Mouse (Mus musculus): ENCODE results near the gene Pdk1. TPM values are rescaled to one million over a fixed set of nuclear protein-coding genes. Genes with fewer than 3 reads are reported as not detected.
A peak's percentile ranks its signal among the peaks of the same experiment; 100 is the strongest.
"Not testable (repeated sequence)": the region's sequence is repeated elsewhere in the genome, so short reads cannot be mapped to it uniquely, and the experiment has no call there.

Pdk1 gene
- polyA plus RNA-seq, 1 experiment from 2014 or later: 14.3 TPM

- Histone ChIP-seq H3K27ac (ENCODE audit: low read depth, low read length) (no peak overlapping the region), H3K27me3 (replicated peaks; ENCODE audit: control insufficient read depth, insufficient read depth, low read length) (no peaks in the 10 kb centered on the region), H3K4me1 (replicated peaks; ENCODE audit: control insufficient read depth, insufficient read depth, low read length) (no peaks in the 10 kb centered on the region), H3K4me2 (replicated peaks; ENCODE audit: low read depth) (no peak overlapping the region), H3K9me3 (ENCODE audit: control insufficient read depth) (no peaks in the 10 kb centered on the region), H3K36me3 (ENCODE audit: control insufficient read depth, insufficient read depth) (peaks cover 42% of the 10 kb centered on the region), H3K9ac (ENCODE audit: low read depth, low read length) (no peak overlapping the region), H3K4me3 (ENCODE audit: low read depth, low read length) (no peak overlapping the region)
- no peak for ATAC-seq
- TF ChIP-seq CTCF (IDR thresholded peaks at IDR 0.05; ENCODE audit: low read depth): no peak
- 88% methylated on average over 8 of the region's 8 CpGs for WGBS
These were observed 37.5 kb upstream of the Pdk1 start for GRCm38 (mm10) chr2:71835556-71835955.

GRCm38 (mm10) chr2:71836232-71836631 lies 36.8 kb upstream of the Pdk1 start:
- Histone ChIP-seq H3K4me2 (replicated peaks; ENCODE audit: low read depth) (no peak overlapping the region), H3K4me3 (ENCODE audit: low read depth, low read length) (no peak overlapping the region), H3K9ac (ENCODE audit: low read depth, low read length) (no peak overlapping the region), H3K36me3 (ENCODE audit: control insufficient read depth, insufficient read depth) (peaks cover 42% of the 10 kb centered on the region), H3K9me3 (ENCODE audit: control insufficient read depth) (no peaks in the 10 kb centered on the region), H3K4me1 (replicated peaks; ENCODE audit: control insufficient read depth, insufficient read depth, low read length) (no peaks in the 10 kb centered on the region), H3K27ac (ENCODE audit: low read depth, low read length) (no peak overlapping the region), H3K27me3 (replicated peaks; ENCODE audit: control insufficient read depth, insufficient read depth, low read length) (no peaks in the 10 kb centered on the region)
- no peak for TF ChIP-seq CTCF (IDR thresholded peaks at IDR 0.05; ENCODE audit: low read depth)
- WGBS: 86% methylated on average over 4 of the region's 4 CpGs
- no peak for ATAC-seq

GRCm38 (mm10) chr2:71837261-71837660 lies 35.8 kb upstream of the Pdk1 start:
- Histone ChIP-seq H3K9me3 (ENCODE audit: control insufficient read depth) (no peaks in the 10 kb centered on the region), H3K9ac (ENCODE audit: low read depth, low read length) (no peak overlapping the region), H3K4me1 (replicated peaks; ENCODE audit: control insufficient read depth, insufficient read depth, low read length) (no peaks in the 10 kb centered on the region), H3K4me2 (replicated peaks; ENCODE audit: low read depth) (no peak overlapping the region), H3K36me3 (ENCODE audit: control insufficient read depth, insufficient read depth) (peaks cover 49% of the 10 kb centered on the region), H3K27ac (ENCODE audit: low read depth, low read length) (no peak overlapping the region), H3K4me3 (ENCODE audit: low read depth, low read length) (no peak overlapping the region), H3K27me3 (replicated peaks; ENCODE audit: control insufficient read depth, insufficient read depth, low read length) (no peaks in the 10 kb centered on the region)
- WGBS: 66% methylated on average over 4 of the region's 4 CpGs
- no peak for ATAC-seq
- TF ChIP-seq CTCF (IDR thresholded peaks at IDR 0.05; ENCODE audit: low read depth): no peak

- peak; percentile 77 for TF ChIP-seq CTCF (IDR thresholded peaks at IDR 0.05; ENCODE audit: low read depth)
- Histone ChIP-seq H3K27ac (ENCODE audit: low read depth, low read length) (no peak overlapping the region), H3K4me1 (replicated peaks; ENCODE audit: control insufficient read depth, insufficient read depth, low read length) (no peaks in the 10 kb centered on the region), H3K27me3 (replicated peaks; ENCODE audit: control insufficient read depth, insufficient read depth, low read length) (no peaks in the 10 kb centered on the region), H3K9ac (ENCODE audit: low read depth, low read length) (no peak overlapping the region), H3K36me3 (ENCODE audit: control insufficient read depth, insufficient read depth) (peaks cover 54% of the 10 kb centered on the region), H3K4me3 (ENCODE audit: low read depth, low read length) (no peak overlapping the region), H3K4me2 (replicated peaks; ENCODE audit: low read depth) (no peak overlapping the region), H3K9me3 (ENCODE audit: control insufficient read depth) (no peaks in the 10 kb centered on the region)
- WGBS: 30% methylated on average over 6 of the region's 6 CpGs
- ATAC-seq: no peak
These were observed 35.2 kb upstream of the Pdk1 start for GRCm38 (mm10) chr2:71837791-71838190.

- Histone ChIP-seq H3K9ac (ENCODE audit: low read depth, low read length) (no peak overlapping the region), H3K4me2 (replicated peaks; ENCODE audit: low read depth) (no peak overlapping the region), H3K4me1 (replicated peaks; ENCODE audit: control insufficient read depth, insufficient read depth, low read length) (no peaks in the 10 kb centered on the region), H3K36me3 (ENCODE audit: control insufficient read depth, insufficient read depth) (peaks cover 62% of the 10 kb centered on the region), H3K27me3 (replicated peaks; ENCODE audit: control insufficient read depth, insufficient read depth, low read length) (no peaks in the 10 kb centered on the region), H3K9me3 (ENCODE audit: control insufficient read depth) (no peaks in the 10 kb centered on the region), H3K4me3 (ENCODE audit: low read depth, low read length) (no peak overlapping the region), H3K27ac (ENCODE audit: low read depth, low read length) (no peak overlapping the region)
- WGBS: 71% methylated on average over 9 of the region's 9 CpGs
- no peak for ATAC-seq
- TF ChIP-seq CTCF (IDR thresholded peaks at IDR 0.05; ENCODE audit: low read depth): no peak
These were observed 29.7 kb upstream of the Pdk1 start for GRCm38 (mm10) chr2:71843316-71843715.

- 86% methylated on average over 6 of the region's 6 CpGs for WGBS
- no peak overlapping the region for H3K4me3 ChIP-seq (ENCODE audit: low read depth, low read length)
- no peaks in the 10 kb centered on the region for H3K27me3 ChIP-seq (replicated peaks; ENCODE audit: control insufficient read depth, insufficient read depth, low read length)
- peaks cover 65% of the 10 kb centered on the region for H3K36me3 ChIP-seq (ENCODE audit: control insufficient read depth, insufficient read depth)
- H3K9ac ChIP-seq (ENCODE audit: low read depth, low read length): no peak overlapping the region
- no peaks in the 10 kb centered on the region for H3K4me1 ChIP-seq (replicated peaks; ENCODE audit: control insufficient read depth, insufficient read depth, low read length)
- no peaks in the 10 kb centered on the region for H3K9me3 ChIP-seq (ENCODE audit: control insufficient read depth)
- H3K4me2 ChIP-seq (replicated peaks; ENCODE audit: low read depth): no peak overlapping the region
- TF ChIP-seq CTCF (IDR thresholded peaks at IDR 0.05; ENCODE audit: low read depth): no peak
- no peak for ATAC-seq
- H3K27ac ChIP-seq (ENCODE audit: low read depth, low read length): no peak overlapping the region
These were observed 28.1 kb upstream of the Pdk1 start for GRCm38 (mm10) chr2:71844906-71845305.

- not testable (repeated sequence) for H3K4me2 ChIP-seq (replicated peaks; ENCODE audit: low read depth); H3K4me1 ChIP-seq (replicated peaks; ENCODE audit: control insufficient read depth, insufficient read depth, low read length); H3K4me3 ChIP-seq (ENCODE audit: low read depth, low read length); H3K9ac ChIP-seq (ENCODE audit: low read depth, low read length); H3K9me3 ChIP-seq (ENCODE audit: control insufficient read depth); H3K27me3 ChIP-seq (replicated peaks; ENCODE audit: control insufficient read depth, insufficient read depth, low read length); H3K27ac ChIP-seq (ENCODE audit: low read depth, low read length); ATAC-seq
- WGBS: 6% methylated on average over 6 of the region's 8 CpGs
- peak; percentile 60 for TF ChIP-seq CTCF (IDR thresholded peaks at IDR 0.05; ENCODE audit: low read depth)
- peaks cover 38% of the 10 kb centered on the region for H3K36me3 ChIP-seq (ENCODE audit: control insufficient read depth, insufficient read depth)
These were observed 20.9 kb upstream of the Pdk1 start for GRCm38 (mm10) chr2:71852161-71852560.
